Mouse (Mus musculus) large intestine, adult 2 months (tissue): Measurements from ENCODE around the gene Epb41l2. TPM values are rescaled to one million over a fixed set of nuclear protein-coding genes. Genes with fewer than 3 reads are reported as not detected.

Experiments
- DNase-seq: peaks from one replicate; pipeline ENCODE4 v3.0.0-alpha.2; 2012; ENCODE audit warnings: low read depth, low spot score
- WGBS: fragments of 180-500 bp; shearing (Covaris S2); methylation state at CpG from one replicate; pipeline ENCODE4 v1.1.7; 2018; 5-methylcytosine and 5-hydroxymethylcytosine counted together
- polyA plus RNA-seq: library from polyadenylated mRNA; depleted of rRNA; stranded (reverse); fragments of >200 nt; gene quantifications from 2 replicates; pipeline ENCODE4 v1.2.3, GENCODE M21; 2012; rRNA removed

Gene Epb41l2
- polyA plus RNA-seq, 1 experiment: 21.6 TPM

DNA sequence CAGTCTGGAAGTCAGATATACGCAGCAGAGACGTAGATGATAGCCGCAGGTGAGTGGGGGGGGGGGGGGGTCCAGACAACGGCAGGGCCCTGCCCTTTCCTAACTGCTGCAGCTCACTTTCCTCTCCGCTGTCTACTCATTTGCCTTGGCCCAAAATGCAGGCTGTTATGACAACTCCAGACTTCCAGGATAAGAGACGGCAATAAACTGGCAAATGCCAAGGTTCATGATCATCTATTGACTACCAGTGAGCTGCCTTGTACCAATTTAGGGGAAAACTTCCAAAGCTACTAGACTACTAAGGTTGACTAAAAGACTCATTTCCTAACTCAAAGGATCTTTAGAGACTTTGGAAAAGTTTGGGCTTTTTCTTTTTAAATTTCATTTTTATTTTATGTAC, 177.0 kb downstream of the Epb41l2 start:
- no peak for DNase-seq
- WGBS: 67% methylated on average over 6 of the region's 6 CpGs

GRCm38 (mm10) chr10:25538738-25539137, 179.1 kb downstream of the Epb41l2 start:
- no peak for DNase-seq
- 88% methylated on average over 1 of the region's 1 CpGs for WGBS

- 65% methylated on average over 4 of the region's 4 CpGs for WGBS
Measured at GRCm38 (mm10) chr10:25539146-25539770, 179.7 kb downstream of the Epb41l2 start.

GRCm38 (mm10) chr10:25539771-25540168, 180.2 kb downstream of the Epb41l2 start:
- DNase-seq: no peak
- WGBS: 40% methylated on average over 6 of the region's 6 CpGs

More at GRCm38 (mm10) chr10:25539146-25539770, 179.7 kb downstream of the Epb41l2 start:
- no peak for DNase-seq

- 97% methylated on average over 3 of the region's 3 CpGs for WGBS
- DNase-seq: no peak
Measured at GRCm38 (mm10) chr10:25541097-25541496, 181.5 kb downstream of the Epb41l2 start.

DNA sequence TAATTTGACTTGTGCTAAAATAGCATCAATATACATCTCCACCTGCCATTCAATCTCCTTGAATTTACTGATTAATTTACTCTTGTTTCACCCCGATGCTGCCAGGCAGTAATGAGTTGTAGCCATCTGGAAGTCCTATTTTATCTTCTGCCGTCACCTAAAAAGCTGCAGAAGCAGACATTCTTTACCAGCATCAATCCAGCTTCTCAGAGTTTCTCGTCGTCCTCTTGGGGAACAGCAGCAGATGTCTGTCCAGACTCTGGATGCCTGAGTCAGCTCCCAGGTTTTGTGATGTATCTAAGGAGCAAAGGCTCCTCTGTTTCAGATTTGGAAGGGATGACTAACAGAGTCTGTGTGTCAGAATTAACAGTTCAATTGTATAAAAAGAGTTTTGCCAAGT, 193.3 kb downstream of the Epb41l2 start:
- 67% methylated on average over 4 of the region's 4 CpGs for WGBS
- no peak for DNase-seq

DNA sequence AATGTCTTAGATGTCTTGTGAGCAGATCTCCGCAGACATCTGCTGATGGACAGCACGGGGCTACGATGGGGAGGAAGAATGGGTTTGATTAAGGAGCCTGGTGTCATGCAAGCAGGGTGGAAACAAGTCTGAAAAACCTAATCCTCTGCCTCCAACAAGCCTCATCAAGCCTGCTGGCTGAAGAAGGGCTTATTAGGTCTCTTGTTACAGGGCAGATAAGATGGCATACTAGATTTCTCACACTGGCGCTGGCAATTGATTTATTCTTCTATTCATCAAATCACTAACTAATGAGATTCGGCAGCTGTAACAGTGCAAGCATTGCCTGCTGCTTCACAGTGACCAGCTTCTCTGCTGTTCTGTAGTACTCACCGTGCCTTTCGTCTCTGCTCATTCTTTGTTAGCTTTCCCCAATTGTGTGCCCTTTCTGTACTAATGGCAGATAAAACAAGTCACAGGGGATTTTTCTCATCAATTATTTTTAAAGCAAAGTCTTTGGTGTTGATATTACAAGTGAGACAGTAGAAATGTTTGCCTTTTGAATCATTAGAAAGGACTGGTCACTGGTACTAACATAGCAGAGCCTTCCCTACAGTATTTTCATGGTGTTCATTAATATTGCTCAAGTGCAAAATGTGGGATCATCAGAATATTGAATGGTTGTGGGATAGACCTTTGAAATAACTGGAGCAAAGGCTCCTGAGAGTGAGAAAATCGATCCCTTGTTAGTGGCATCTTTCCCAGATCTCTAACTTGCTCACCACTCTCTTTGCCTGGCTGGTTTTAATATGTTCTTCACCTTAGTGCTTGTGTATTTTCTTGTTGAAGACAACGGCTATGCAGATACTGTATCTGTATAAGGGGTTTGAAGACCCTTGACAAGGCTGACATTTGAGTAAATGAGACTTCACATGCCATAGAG, 212.0 kb downstream of the Epb41l2 start:
- DNase-seq: no peak
- 76% methylated on average over 9 of the region's 9 CpGs for WGBS

Other genes with a start within 250 kb of the Epb41l2 start
- 10.4 and 14.8 TPM in 2 replicates for gene Akap7, start 51.9 kb upstream of the Epb41l2 start, polyA plus RNA-seq
- 21.9 and 55.0 TPM in 2 replicates for gene Smlr1, start 176.5 kb downstream of the Epb41l2 start, polyA plus RNA-seq